Mouse (Mus musculus): ENCODE results near the gene 9530077C05Rik. TPM values are rescaled to one million over a fixed set of nuclear protein-coding genes. Genes with fewer than 3 reads are reported as not detected.

9530077C05Rik gene
- total and polyA plus RNA-seq, 3 experiments = 1.2 to 11.9 (median 3.7) TPM

DNA sequence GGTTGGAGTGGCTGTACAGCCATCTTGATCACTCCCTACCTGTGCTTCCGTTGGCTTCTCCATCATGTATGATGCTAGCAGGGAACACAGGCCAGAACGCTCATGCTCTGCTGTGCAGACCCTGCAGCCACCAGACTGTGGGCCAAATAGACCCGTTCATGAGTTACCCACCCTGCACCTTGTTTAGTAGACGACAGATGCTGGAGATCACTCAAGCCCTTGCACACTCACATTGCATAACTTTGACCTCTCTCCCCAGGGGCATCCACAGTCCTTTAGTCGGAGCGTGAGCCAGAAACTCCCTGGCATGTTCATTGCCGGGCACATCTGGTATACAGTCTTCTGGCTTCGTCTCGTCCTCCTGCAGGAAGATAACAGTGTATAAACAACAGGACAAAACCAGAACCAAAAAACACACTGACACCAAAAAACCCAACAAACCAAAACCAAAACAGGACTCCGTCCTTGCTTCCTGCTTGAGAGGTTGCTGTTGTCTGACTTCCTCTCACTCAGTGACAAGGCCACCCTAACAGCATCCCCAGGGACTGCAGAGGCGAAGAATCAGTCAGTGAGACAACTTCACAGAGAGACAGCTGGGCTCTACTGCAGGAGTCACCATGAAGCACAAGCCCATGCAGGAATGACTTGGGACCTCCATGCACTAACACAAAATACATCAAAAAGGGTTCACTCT, 46.0 kb downstream of the 9530077C05Rik start:
- DNase-seq = no peak

DNA sequence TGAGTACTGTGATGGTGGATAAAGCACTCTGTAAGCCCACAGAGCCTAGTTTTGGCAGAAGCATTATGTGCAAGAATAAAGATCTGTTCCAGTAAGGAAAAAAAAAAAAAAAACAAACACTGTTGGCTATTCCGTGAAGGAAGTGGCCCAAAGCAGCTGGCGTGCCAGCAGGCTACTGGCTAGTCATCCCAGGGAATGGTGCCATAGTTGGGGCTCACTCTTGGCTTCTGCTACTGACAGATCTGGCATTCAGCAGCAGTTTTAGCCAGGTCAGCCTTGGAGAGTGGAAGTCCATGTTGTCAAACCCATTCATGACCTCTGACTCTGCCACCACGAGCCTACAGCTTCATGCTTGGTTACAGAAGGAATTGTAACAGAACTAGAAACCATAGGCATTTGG, 50.6 kb downstream of the 9530077C05Rik start:
- DNase-seq = peak; percentile 69

DNA sequence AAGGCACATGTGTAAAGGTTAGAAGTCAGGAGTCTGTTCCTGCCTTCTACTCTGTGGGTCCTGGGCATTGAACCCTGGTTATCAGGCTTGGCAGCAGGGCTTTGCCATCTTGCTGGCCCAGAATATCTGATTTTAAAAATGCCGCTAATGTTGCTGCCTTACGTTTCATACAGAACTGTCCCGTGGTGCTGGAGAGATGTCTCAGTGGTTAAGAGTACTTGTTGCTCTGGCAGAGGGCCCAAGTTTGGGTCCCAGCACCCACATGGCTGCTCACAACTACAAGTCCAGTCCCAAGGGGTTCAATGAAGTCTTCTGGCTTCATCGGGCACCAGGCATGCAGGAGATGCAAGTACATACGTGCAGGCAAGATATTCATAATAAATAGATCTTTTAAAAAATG, 54.9 kb downstream of the 9530077C05Rik start:
- DNase-seq = no peak

DNA sequence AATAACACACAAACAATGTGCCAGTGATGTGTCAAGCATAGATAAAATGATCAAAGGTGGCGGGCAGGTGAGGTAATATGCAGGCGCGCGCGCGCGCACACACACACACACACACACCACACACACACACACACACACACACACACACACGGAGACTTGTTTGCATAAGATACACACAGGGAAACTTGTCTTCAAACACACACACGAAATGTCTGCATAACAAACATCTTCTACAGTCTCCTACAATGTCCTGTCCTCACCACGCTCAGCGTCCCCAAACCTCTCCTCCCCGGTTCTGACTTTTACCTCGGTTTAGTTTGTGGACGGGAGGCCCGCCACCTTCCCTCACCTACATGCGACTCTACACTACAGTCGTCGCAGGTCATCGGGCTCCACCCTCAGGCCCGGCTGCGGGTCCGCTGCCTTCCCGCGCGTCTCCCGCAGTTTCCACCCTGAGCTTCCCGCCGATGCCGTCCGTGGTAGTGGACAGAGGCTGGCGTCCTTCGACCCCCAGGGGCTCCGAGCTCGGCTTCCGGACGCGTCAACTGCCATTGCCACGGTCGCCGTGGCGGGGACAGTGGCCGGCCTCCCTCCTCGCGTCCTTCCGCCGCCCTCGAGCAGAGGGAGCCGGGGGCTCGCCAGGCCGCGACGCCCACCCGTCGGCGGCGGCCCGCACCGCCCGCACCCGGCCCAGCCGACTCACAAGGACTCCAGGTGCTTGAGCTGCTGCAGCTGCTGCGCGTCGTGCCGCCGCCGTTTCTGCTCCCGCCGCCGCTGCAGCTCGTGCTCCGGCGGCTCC, 56.3 kb downstream of the 9530077C05Rik start:
- peak; percentile 74 for DNase-seq

DNA sequence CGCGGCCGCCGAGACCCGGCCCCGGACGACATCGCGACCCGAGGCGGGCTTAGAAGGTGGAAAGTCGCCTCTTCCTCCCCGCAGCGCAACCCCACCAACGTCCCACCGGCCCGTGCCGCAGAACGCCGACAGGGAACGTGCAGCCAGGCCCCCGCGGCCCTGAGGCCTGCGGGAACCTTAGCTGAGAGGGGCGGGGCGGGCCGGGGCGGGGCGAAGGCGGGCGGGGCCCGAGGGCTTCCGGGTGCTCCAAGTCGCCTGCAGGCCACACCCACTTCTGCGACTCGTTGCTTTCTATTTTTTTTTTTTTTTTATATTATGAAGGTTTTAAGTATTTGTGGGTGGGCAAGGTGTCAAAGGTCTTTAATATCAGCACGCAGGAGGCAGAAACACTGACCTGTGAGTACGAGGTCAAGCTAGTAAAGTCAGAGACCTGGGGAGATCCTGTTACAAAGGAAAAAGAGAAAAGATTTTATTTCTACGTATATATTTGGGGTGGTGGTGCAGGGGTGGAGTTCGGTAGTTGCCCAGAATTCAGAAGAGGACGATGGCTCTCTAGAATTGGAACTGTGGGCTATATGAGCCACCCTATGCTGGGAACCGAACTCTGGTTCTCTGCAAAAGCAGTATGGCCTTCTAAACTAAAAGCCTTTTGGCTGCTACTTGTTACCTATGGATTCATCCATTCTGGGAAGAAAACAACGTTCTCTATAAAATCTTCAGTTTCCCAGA, 57.0 kb downstream of the 9530077C05Rik start:
- DNase-seq = peak; percentile 82

DNA sequence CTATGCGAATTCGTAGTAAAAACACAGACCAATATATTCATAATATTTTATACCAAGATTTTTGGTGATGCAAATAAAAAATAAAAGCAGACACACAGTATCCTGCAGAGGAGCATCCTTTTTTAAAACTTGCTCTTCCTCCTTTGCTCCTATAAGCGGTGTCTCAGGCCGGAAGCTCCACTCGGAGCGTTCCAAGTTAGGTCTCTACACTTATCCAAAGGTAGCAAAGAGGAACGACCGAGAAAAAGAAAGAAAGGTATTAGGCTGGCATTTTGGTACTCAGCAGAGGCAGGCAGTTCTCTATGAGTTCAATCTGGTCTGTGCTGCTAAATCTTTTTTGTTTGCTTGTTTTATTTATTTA, 57.6 kb downstream of the 9530077C05Rik start:
- DNase-seq = no peak

DNA sequence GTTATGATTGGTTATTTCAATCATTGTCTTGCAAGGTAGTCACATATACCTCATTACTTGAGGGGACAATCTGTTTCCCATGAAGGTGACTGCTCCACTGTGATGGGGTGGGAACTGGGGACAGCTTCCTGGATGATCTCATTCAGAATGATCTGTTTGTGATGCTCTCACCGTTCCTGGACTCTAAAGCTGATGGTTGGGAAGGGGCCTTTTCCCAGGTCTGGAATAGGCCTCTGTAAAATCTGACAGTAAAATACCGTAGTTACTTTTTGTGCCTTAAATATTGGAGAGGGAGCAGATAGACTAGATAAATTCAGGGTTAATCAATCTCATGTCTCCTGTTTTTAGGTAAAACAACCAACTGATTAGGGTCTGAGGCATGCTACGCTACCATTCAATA, 58.3 kb downstream of the 9530077C05Rik start, which contains the start of gene Rp9:
Rp9 (minus strand) TSS at position 101 of the 400 bp plus-strand sequence.
- no peak for DNase-seq

DNA sequence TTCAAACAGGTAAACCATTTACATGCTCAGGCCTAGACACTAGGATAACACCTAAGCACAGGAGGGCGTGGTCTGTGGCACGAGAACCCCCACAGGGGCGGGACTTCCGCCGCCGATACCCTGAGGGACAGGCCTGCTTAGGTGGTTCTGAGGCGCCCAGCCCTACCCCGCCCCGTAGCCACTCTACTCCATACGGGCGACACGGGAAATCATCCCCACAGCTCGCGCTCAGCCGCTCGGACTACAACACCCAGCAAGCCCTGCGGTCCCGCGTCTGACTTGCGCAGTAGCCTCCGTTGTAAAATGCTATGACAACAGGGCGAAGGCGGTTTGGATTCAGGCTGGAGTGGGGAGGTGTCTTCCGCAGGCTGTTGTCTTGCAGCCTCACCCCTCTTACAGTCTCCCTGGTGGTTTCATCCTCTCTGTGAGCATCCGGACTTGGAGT, 64.1 kb downstream of the 9530077C05Rik start, which contains the start of gene Bbs9:
Bbs9 (plus strand) TSS at position 292 of the 445 bp plus-strand sequence.
- peak; percentile 97 for DNase-seq

DNA sequence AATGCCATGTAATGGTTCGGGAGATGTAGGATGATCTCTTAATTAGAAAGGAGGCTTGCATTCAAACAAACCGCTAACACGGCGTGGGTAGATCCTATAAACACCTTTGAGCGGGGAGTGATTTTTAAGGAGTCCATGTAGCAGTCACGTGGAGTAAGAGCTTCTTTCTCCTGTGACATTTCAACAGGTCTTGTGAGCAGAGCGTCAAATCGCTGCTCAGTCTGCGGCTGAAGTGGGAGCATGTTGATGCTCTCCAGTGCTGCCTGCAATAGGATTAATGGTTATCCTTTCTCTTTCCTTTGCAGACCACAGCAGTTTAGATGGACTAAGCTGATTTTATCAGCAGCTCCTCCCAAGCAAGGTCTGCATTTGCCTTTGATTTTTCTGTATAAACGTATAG, 65.0 kb downstream of the 9530077C05Rik start:
- DNase-seq = no peak

DNA sequence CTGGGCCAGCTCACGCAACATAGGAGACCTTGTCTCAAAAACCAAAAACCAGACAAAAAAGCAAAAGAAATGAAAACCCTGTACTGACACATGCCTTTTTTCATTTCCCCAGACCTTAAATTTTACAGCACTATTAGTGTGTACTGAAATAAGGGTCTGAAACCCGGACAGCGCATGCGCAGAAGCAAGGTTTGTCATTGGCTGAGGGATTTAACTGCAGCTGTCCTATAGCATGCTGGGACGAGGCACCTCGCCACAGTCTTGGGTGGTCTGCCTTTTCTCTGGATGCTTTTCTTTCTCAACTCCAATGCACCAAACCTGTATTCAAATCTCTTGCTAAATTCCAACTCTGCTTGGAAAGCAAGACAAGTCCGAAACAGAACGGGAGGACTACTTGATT, 67.6 kb downstream of the 9530077C05Rik start:
- DNase-seq = no peak

DNA sequence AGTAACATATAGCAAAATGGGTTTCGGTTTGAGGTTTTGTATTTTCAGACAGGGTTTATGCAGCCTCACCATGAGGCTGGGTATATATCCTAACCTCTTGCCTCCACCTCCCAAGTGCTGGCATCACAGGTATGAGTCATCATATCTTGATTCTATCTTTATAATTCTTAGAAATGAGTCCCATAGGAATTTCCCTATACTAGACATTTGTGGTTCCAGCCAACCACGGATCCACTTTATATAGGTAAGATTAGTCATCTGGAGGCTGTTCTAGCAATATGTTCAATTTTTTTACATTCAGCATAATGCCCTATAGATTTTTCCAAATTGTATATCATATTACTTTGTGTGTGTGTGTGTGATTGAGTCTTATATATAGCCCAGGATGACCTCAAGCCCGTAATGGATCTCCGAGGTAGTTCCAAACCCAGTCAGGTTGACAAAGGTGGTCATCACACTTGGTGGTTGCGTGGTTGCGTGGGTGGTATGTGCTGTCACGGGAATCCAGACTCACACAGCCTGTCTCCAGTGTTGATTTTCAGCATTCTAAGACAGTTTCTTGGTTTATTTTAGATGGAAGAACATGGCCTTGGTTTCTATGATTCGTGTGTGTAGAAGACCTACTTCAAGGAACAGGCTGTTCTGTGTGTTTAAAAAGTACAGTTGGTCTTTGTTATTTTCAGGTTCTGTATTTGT, 72.7 kb downstream of the 9530077C05Rik start:
- DNase-seq = no peak

DNA sequence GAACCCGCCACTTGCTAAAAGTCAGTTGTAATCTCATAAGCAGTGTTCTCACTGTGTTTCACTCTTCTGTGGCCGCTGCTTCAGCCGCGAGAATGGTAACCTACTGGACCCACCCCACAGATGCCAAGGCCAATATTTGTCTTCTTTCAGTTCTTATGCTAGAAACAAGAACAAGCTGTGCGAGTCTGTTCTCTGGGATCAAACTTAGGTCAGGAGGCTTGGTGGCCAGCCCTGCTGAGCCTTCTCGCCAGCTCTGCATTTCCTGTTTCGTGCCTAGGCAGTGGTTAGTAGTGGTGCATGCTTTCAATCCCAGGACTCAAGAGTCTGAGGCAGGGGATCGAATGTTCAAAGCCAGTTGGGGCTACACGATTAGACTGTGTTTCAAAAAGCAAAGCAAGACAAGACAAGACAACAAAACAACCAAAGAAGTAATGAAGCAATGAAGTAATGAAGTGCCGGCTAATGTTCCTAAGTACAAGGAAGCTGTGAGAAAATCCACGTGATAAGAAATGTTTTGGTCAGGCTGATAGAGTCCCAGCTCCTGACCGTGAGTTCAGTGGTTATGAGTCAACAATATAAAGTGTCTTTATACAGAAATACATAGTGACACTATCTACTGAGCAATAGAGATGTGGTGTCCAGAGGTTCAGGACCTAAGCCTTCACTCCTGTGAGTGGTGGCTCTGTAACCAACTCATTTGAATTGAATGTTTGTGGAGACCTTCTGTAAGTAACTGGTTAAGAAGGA, 73.4 kb downstream of the 9530077C05Rik start:
- DNase-seq = no peak

DNA sequence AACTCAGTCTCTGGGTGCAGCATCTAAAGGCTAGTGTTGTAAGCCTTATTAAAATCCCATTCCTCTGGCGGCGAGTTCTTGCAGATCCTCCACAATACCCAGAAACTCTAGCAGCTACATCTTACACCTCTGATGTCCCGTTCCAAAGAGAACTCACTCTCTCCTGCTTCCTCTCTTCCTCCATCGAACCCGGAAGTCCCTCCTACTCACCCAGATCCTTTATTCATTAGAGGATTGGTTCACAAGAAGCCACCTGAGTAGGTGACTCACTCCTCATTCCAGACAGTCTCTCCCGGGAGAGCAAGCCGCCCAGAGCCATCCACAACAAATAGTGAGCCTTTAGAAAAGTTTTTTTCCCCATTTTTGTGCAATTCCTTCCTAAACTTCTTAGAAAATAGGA, 74.9 kb downstream of the 9530077C05Rik start:
- DNase-seq = no peak

DNA sequence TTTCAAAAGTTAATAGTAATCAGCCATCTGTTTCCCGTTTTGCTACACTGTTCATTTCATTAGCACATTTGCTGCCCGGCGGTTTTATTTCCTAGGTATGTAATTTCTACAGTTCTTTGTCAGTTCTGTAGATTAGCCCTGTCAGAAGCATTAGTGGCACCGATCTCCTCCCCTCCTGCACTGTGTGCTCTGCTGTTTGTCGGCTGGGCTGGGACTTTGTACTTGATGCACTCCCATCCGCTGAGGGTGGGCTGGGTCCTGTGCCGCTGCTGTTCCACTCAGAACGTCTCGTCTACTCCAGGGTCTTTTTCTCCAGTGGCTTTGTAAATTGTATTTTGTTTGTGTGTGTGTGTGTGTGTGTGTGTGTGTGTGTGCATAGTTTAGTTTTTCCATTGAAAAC, 77.7 kb downstream of the 9530077C05Rik start:
- DNase-seq = no peak

Other genes with a start within 250 kb of the 9530077C05Rik start
- 1 to 10 TPM; 1.8 to 3.9 TPM for gene Zfp872, start 223.4 kb upstream of the 9530077C05Rik start, total RNA-seq (2021)
- gene Zfp872, start 223.4 kb upstream of the 9530077C05Rik start, polyA plus RNA-seq (2012; rRNA removed) = 0.11 and 0.16 TPM in 2 replicates
- 10 to 100 TPM; 31.8 to 52.5 TPM for gene Zfp809, start 185.8 kb upstream of the 9530077C05Rik start, total RNA-seq (2021)
- 11.9 and 26.1 TPM in 2 replicates for gene Zfp809, start 185.8 kb upstream of the 9530077C05Rik start, polyA plus RNA-seq (2012; rRNA removed)
- gene Zfp599, start 151.6 kb upstream of the 9530077C05Rik start, total RNA-seq (2021) = 1 to 10 TPM in 1 of 2 experiments, under 1 TPM in 1; 0.58 to 1.1 TPM
- gene Zfp599, start 151.6 kb upstream of the 9530077C05Rik start, polyA plus RNA-seq (2012; rRNA removed) = 0.04 TPM in 1 of 2 replicates, not detected in the other
- gene Zfp810, start 103.9 kb upstream of the 9530077C05Rik start, total RNA-seq (2021) = 10 to 100 TPM in 1 of 2 experiments, 1 to 10 TPM in 1; 5.7 to 11.0 TPM
- gene Zfp810, start 103.9 kb upstream of the 9530077C05Rik start, polyA plus RNA-seq (2012; rRNA removed) = 1.8 and 2.2 TPM in 2 replicates
- 1 to 10 TPM; 3.5 to 3.6 TPM for gene Anln, start 22.3 kb upstream of the 9530077C05Rik start, total RNA-seq (2021)
- gene Anln, start 22.3 kb upstream of the 9530077C05Rik start, polyA plus RNA-seq (2012; rRNA removed) = 0.29 and 0.48 TPM in 2 replicates
- gene Gm17545, start 42.8 kb downstream of the 9530077C05Rik start, total RNA-seq (2021) = not detected
- not detected in 2 replicates for gene Gm17545, start 42.8 kb downstream of the 9530077C05Rik start, polyA plus RNA-seq (2012; rRNA removed)
- 10 to 100 TPM; 34.2 to 39.0 TPM for gene Rp9, start 58.2 kb downstream of the 9530077C05Rik start, total RNA-seq (2021)
- 96.1 and 145 TPM in 2 replicates for gene Rp9, start 58.2 kb downstream of the 9530077C05Rik start, polyA plus RNA-seq (2012; rRNA removed)
- 10 to 100 TPM; 12.8 to 18.0 TPM for gene Bbs9, start 64.2 kb downstream of the 9530077C05Rik start, total RNA-seq (2021)
- gene Bbs9, start 64.2 kb downstream of the 9530077C05Rik start, polyA plus RNA-seq (2012; rRNA removed) = 4.3 and 6.0 TPM in 2 replicates